Mouse (Mus musculus): ENCODE measurements at regions not wholly inside any gene's neighbourhood (a gene's known extent, or its start where the extent isn't known, plus 50 kb on each side); places are given as distances from the start of the nearest gene placed in this dataset.

GRCm38 (mm10) chr13:107880551-107880950, 163.7 kb upstream of the Smim15 start:
- DNase-seq (ENCODE audit: extremely low spot score), result no peak

- no peak for DNase-seq (ENCODE audit: extremely low spot score)
These were observed 164.7 kb upstream of the Smim15 start for GRCm38 (mm10) chr13:107879535-107879934.

- no peak for DNase-seq (ENCODE audit: extremely low spot score)
These were observed 165.3 kb upstream of the Smim15 start for GRCm38 (mm10) chr13:107878980-107879379.

- DNase-seq (ENCODE audit: extremely low spot score), result no peak
These were observed 171.0 kb upstream of the Smim15 start for GRCm38 (mm10) chr13:107873244-107873667.

- DNase-seq (ENCODE audit: extremely low spot score), result no peak
These were observed 171.7 kb upstream of the Smim15 start for GRCm38 (mm10) chr13:107872574-107872973.

- DNase-seq (ENCODE audit: extremely low spot score), result no peak
These were observed 172.1 kb upstream of the Smim15 start for GRCm38 (mm10) chr13:107872137-107872536.

GRCm38 (mm10) chr13:107868906-107869305, 175.3 kb upstream of the Smim15 start:
- no peak for DNase-seq (ENCODE audit: extremely low spot score)

- no peak for DNase-seq (ENCODE audit: extremely low spot score)
These were observed 177.4 kb upstream of the Smim15 start for GRCm38 (mm10) chr13:107866825-107867224.

- no peak for DNase-seq (ENCODE audit: extremely low spot score)
These were observed 181.2 kb upstream of the Smim15 start for GRCm38 (mm10) chr13:107862793-107863654.

- no peak for DNase-seq (ENCODE audit: extremely low spot score)
These were observed 182.7 kb upstream of the Smim15 start for GRCm38 (mm10) chr13:107861384-107862134.

GRCm38 (mm10) chr13:107857043-107857755, 187.0 kb upstream of the Smim15 start:
- no peak for DNase-seq (ENCODE audit: extremely low spot score)

GRCm38 (mm10) chr13:107850907-107851560, 193.2 kb upstream of the Smim15 start:
- no peak for DNase-seq (ENCODE audit: extremely low spot score)

- no peak for DNase-seq (ENCODE audit: extremely low spot score)
These were observed 195.4 kb upstream of the Smim15 start for GRCm38 (mm10) chr13:107848871-107849270.

GRCm38 (mm10) chr13:107847179-107848012, 196.8 kb upstream of the Smim15 start:
- DNase-seq (ENCODE audit: extremely low spot score), result peak; percentile 29

GRCm38 (mm10) chr13:107846621-107847178, 197.5 kb upstream of the Smim15 start:
- DNase-seq (ENCODE audit: extremely low spot score), result peak; percentile 37

- DNase-seq (ENCODE audit: extremely low spot score), result no peak
These were observed 198.4 kb upstream of the Smim15 start for GRCm38 (mm10) chr13:107845838-107846237.

GRCm38 (mm10) chr13:107844085-107844484, 200.2 kb upstream of the Smim15 start:
- no peak for DNase-seq (ENCODE audit: extremely low spot score)

GRCm38 (mm10) chr13:107838126-107838715, 206.0 kb upstream of the Smim15 start:
- no peak for DNase-seq (ENCODE audit: extremely low spot score)

GRCm38 (mm10) chr13:107837206-107837952, 206.9 kb upstream of the Smim15 start:
- DNase-seq (ENCODE audit: extremely low spot score), result no peak

Data from embryo, embryonic 9.5 days (tissue).